Mouse (Mus musculus) G1E (cell line): ENCODE results near the gene Trpt1.
"Not testable (repeated sequence)": the region's sequence is repeated elsewhere in the genome, so short reads cannot be mapped to it uniquely, and the experiment has no call there.

Experiments
- CTCF ChIP-seq: IDR thresholded peaks from 2 replicates; pipeline ENCODE4 v1.5.1; 2012; ENCODE audit warnings: low read depth, low read length, inconsistent platforms, mixed read lengths
- GATA1 ChIP-seq: IDR thresholded peaks from 2 replicates; pipeline ENCODE4 v1.6.1; 2012; ENCODE audit warnings: borderline replicate concordance, low read length, inconsistent platforms, mixed read lengths
- GATA2 ChIP-seq: IDR thresholded peaks from 2 replicates; pipeline ENCODE4 v1.6.1; 2012; ENCODE audit warnings: low read depth, low read length, inconsistent platforms, borderline replicate concordance
- POLR2AphosphoS5 ChIP-seq: IDR thresholded peaks from 2 replicates; pipeline ENCODE4 v1.6.1; 2012; ENCODE audit warnings: low read depth, low read length, inconsistent platforms; ENCODE audit not compliant: insufficient replicate concordance
- TAL1 ChIP-seq: conservative IDR thresholded peaks from 2 replicates; pipeline ENCODE4 v1.6.1; 2012; ENCODE audit warnings: low read depth, low read length, inconsistent platforms, mixed read lengths

GRCm38 (mm10) chr19:6991166-6991565 is 4.8 kb upstream of the Trpt1 start:
- not testable (repeated sequence) for TF ChIP-seq CTCF, TAL1, GATA2, GATA1, POLR2AphosphoS5
